9 mouse cellular contexts compared by ENCODE assay signal in the genomic region with DNA sequence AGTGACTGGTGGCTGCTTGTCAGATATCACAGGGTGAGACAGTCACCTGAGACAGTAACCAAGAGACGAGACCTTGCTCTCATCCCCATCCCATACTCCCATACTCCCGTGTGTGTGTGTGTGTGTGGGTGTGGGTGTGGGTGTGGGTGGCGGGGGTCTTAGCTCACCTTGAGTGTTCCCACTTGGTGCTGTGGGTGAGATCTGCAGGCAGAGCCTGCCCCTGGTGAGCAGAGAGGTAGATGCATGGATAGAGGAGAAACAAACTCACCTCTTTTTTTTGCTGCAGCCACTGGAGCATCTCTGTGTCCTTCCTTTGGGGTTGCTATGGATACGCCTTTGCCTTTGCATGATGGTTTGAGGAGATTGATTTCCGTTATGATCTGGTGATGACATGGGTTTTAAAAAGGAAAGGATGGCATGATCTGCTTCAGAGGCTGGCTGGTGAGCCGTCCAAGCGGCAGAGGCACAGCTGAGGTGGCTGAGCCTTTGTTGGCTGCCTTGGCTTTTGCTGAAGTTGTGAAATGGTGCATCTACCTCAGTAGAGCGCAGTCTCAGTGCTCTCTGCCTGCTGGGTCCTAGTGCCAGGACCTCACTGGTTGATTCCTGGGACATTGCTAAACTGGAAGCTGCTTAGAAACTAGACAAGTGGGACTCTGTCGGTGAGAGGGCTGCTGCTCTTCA. TPM values are rescaled to one million over a fixed set of nuclear protein-coding genes. Genes with fewer than 3 reads are reported as not detected.
A peak's percentile ranks its signal among the peaks of the same experiment; 100 is the strongest.
DNase-seq lines count a peak whose midpoint lies in the region; ATAC-seq and TF ChIP-seq lines count a peak whose summit lies in the region.
"Had no signal": no experiment of that assay in that cellular context is flagged by ENCODE, and none has a peak within 500 bp of the region (broad histone marks: within the 10 kb centered on the region; RNA-seq: fewer than 3 reads in every experiment).

No protein-coding gene starts in this region.

- H3K4me1 ChIP-seq in forebrain, embryonic 16.5 days (replicated peaks; ENCODE audit: control insufficient read depth, insufficient read depth, low read length), result peaks cover 20% of the 10 kb centered on the region
- H3K4me1 ChIP-seq in heart, adult 2 months (ENCODE audit: control insufficient read depth, insufficient read depth, low read length), result peaks cover 10% of the 10 kb centered on the region

- ATAC-seq in forebrain, embryonic 16.5 days, result peak; percentile 73

- H3K4me2 ChIP-seq in forebrain, embryonic 16.5 days (ENCODE audit: low read length), result peak overlapping the region; percentile 35
- H3K4me2 ChIP-seq: kidney, embryonic 15.5 days had no signal

- H3K9ac ChIP-seq in forebrain, embryonic 16.5 days (replicated peaks; ENCODE audit: low read depth, low read length), result 0 out of 2 replicates have a peak overlapping the region, but pooled peaks have one; percentile 17
- no peak overlapping the region for H3K9ac ChIP-seq in heart, adult 2 months (ENCODE audit: low read depth, low read length)
- H3K9ac ChIP-seq: kidney, embryonic 15.5 days had no signal

- 55% methylated on average over 9 of the region's 9 CpGs for WGBS in forebrain, embryonic 16.5 days
- WGBS in heart, adult 2 months, result 71% methylated on average over 9 of the region's 9 CpGs

- no peaks in the 10 kb centered on the region for H3K36me3 ChIP-seq in forebrain, embryonic 16.5 days (ENCODE audit: control insufficient read depth, insufficient read depth)
- H3K36me3 ChIP-seq in heart, adult 2 months (ENCODE audit: control insufficient read depth, insufficient read depth, low read length), result no peaks in the 10 kb centered on the region; the same call in 1 of the 2 replicates

- no peak for TF ChIP-seq CTCF in left cerebral cortex, adult 2 months (IDR thresholded peaks at IDR 0.05)
- no peak for TF ChIP-seq CTCF in heart, adult 2 months (IDR thresholded peaks at IDR 0.05)

- peaks cover 7% of the 10 kb centered on the region for H3K79me2 ChIP-seq in heart, adult 2 months (replicated peaks; ENCODE audit: control insufficient read depth, insufficient read depth, low read length)

- no peaks in the 10 kb centered on the region for H3K27me3 ChIP-seq in forebrain, embryonic 16.5 days (replicated peaks; ENCODE audit: control insufficient read depth, insufficient read depth, low read length)
- H3K27me3 ChIP-seq in heart, adult 2 months (ENCODE audit: control insufficient read depth, insufficient read depth, low read length), result no peaks in the 10 kb centered on the region
- H3K27me3 ChIP-seq: kidney, embryonic 15.5 days had no signal

- TF ChIP-seq POLR2A in heart, adult 2 months (IDR thresholded peaks at IDR 0.05; ENCODE audit: insufficient read depth, low read depth, low read length), result no peak

- peak overlapping the region; percentile 66 for H3K27ac ChIP-seq in forebrain, embryonic 16.5 days (ENCODE audit: low read length)
- peak overlapping the region; percentile 85 for H3K27ac ChIP-seq in left cerebral cortex, adult 2 months
- no peak overlapping the region for H3K27ac ChIP-seq in heart, adult 2 months
- H3K27ac ChIP-seq: kidney, embryonic 15.5 days had no signal

- peak; percentile 53 for DNase-seq in left cerebral cortex, adult 11 months (ENCODE audit: low spot score)
- no peak for DNase-seq in left cerebral cortex, postnatal 4 days
- peak; percentile 67 to 70 for DNase-seq in left cerebral cortex, adult 2 months (ENCODE audit: extremely low spot score in 1 of 2, low spot score in 2 of 2)
- DNase-seq in right cerebral cortex, postnatal 25 days, result peak; percentile 67
- no peak for DNase-seq in ovary, postnatal 10 days (ENCODE audit: low spot score)
- DNase-seq in liver, result no peak
- no peak for DNase-seq in heart, adult 2 months

- H3K9me3 ChIP-seq in forebrain, embryonic 16.5 days (ENCODE audit: control insufficient read depth, low read length), result no peaks in the 10 kb centered on the region
- H3K9me3 ChIP-seq: kidney, embryonic 15.5 days had no signal

- intact Hi-C loops in left cerebral cortex, postnatal 4 days (cut with DNase I), result no loop called here
- intact Hi-C loops in left cerebral cortex, adult 2 months (cut with DNase I), result no loop called here
- intact Hi-C loops in heart, adult 2 months (cut with DNase I), result no loop called here

- no peak for TF ChIP-seq EP300 in heart, adult 2 months (IDR thresholded peaks at IDR 0.05; ENCODE audit: insufficient read depth, low read depth, low read length)

- peak overlapping the region; percentile 38 for H3K4me3 ChIP-seq in forebrain, embryonic 16.5 days (replicated peaks; ENCODE audit: low read length)
- H3K4me3 ChIP-seq in left cerebral cortex, adult 2 months, result peak overlapping the region; percentile 61
- no peak overlapping the region for H3K4me3 ChIP-seq in heart, adult 2 months
- H3K4me3 ChIP-seq: kidney, embryonic 15.5 days had no signal

RNA-seq across cellular contexts. Expression of a gene that starts 6.7 kb away (rescaled TPM):
- 100 to 1,000 TPM; 319 to 327 TPM for total RNA-seq in left cerebral cortex, postnatal 4 days (2021)
- 150 and 158 TPM in 2 replicates for polyA plus RNA-seq in forebrain, embryonic 16.5 days (2015; fragmentation: Nextera tagmentation; extraction: Ambion mirVana)
- 100 to 1,000 TPM; 369 to 376 TPM for total RNA-seq in left cerebral cortex, adult 2 months (2021)
- total RNA-seq in heart, adult 2 months (2021), result 100 to 1,000 TPM; 125 to 141 TPM
- 84.2 and 89.1 TPM in 2 replicates for polyA plus RNA-seq in heart, adult 2 months (2012; rRNA removed)

RNA-seq across cellular contexts. Expression of a gene that starts 16.2 kb away (rescaled TPM):
- total RNA-seq in left cerebral cortex, postnatal 4 days (2021), result 10 to 100 TPM; 13.3 to 16.9 TPM
- 7.8 and 9.4 TPM in 2 replicates for polyA plus RNA-seq in forebrain, embryonic 16.5 days (2015; fragmentation: Nextera tagmentation; extraction: Ambion mirVana)
- 10 to 100 TPM; 30.9 to 35.6 TPM for total RNA-seq in left cerebral cortex, adult 2 months (2021)
- total RNA-seq in heart, adult 2 months (2021), result under 1 TPM; 0.10 to 0.25 TPM
- polyA plus RNA-seq in heart, adult 2 months (2012; rRNA removed), result 0.53 and 0.57 TPM in 2 replicates

RNA-seq across cellular contexts. Expression of a gene that starts 16.2 kb away (rescaled TPM):
- 10 to 100 TPM; 20.1 to 24.3 TPM for total RNA-seq in left cerebral cortex, postnatal 4 days (2021)
- 18.2 and 21.7 TPM in 2 replicates for polyA plus RNA-seq in forebrain, embryonic 16.5 days (2015; fragmentation: Nextera tagmentation; extraction: Ambion mirVana)
- 10 to 100 TPM; 26.0 to 26.6 TPM for total RNA-seq in left cerebral cortex, adult 2 months (2021)
- 1 to 10 TPM in 1 of 2 experiments, under 1 TPM in 1; 0.89 to 1.3 TPM for total RNA-seq in heart, adult 2 months (2021)
- 2.1 and 2.7 TPM in 2 replicates for polyA plus RNA-seq in heart, adult 2 months (2012; rRNA removed)

RNA-seq across cellular contexts. Expression of a gene that starts 37.1 kb away (rescaled TPM):
- total RNA-seq in left cerebral cortex, postnatal 4 days (2021), result 10 to 100 TPM; 12.3 to 15.2 TPM
- polyA plus RNA-seq in forebrain, embryonic 16.5 days (2015; fragmentation: Nextera tagmentation; extraction: Ambion mirVana), result 6.9 and 7.4 TPM in 2 replicates
- 10 to 100 TPM; 87.0 to 97.5 TPM for total RNA-seq in left cerebral cortex, adult 2 months (2021)
- 1 to 10 TPM; 5.2 to 6.7 TPM for total RNA-seq in heart, adult 2 months (2021)
- 18.6 and 27.7 TPM in 2 replicates for polyA plus RNA-seq in heart, adult 2 months (2012; rRNA removed)

RNA-seq across cellular contexts. Expression of a gene that starts 47.1 kb away (rescaled TPM):
- 10 to 100 TPM; 24.9 to 26.4 TPM for total RNA-seq in left cerebral cortex, postnatal 4 days (2021)
- 11.4 and 14.4 TPM in 2 replicates for polyA plus RNA-seq in forebrain, embryonic 16.5 days (2015; fragmentation: Nextera tagmentation; extraction: Ambion mirVana)
- total RNA-seq in left cerebral cortex, adult 2 months (2021), result 10 to 100 TPM; 19.9 to 22.2 TPM
- total RNA-seq in heart, adult 2 months (2021), result 10 to 100 TPM; 13.1 to 15.1 TPM
- 5.5 and 9.5 TPM in 2 replicates for polyA plus RNA-seq in heart, adult 2 months (2012; rRNA removed)

Comparison
In these comparisons a context has a peak if more than half of its experiments do, and no peak if none do; other contexts are left out.
1. DNase-seq: peak in left cerebral cortex, adult 11 months (single experiment), left cerebral cortex, adult 2 months (2 of 2) and right cerebral cortex, postnatal 25 days (single experiment); none in left cerebral cortex, postnatal 4 days (single experiment), ovary, postnatal 10 days (single experiment), liver (single experiment) and heart, adult 2 months (0 of 2).
2. RNA of a gene that starts 16.2 kb away (total RNA-seq): 30.9 to 35.6 TPM in left cerebral cortex, adult 2 months and 13.3 to 16.9 TPM in left cerebral cortex, postnatal 4 days; 0.10 to 0.25 TPM in heart, adult 2 months; every median in the first group is over 10 times any median in the second.
3. RNA of a gene that starts 16.2 kb away (total RNA-seq): 26.0 to 26.6 TPM in left cerebral cortex, adult 2 months and 20.1 to 24.3 TPM in left cerebral cortex, postnatal 4 days; 0.89 to 1.3 TPM in heart, adult 2 months; every median in the first group is over 4 times any median in the second.